Mouse (Mus musculus): ENCODE data around the gene Snx30.

DNA sequence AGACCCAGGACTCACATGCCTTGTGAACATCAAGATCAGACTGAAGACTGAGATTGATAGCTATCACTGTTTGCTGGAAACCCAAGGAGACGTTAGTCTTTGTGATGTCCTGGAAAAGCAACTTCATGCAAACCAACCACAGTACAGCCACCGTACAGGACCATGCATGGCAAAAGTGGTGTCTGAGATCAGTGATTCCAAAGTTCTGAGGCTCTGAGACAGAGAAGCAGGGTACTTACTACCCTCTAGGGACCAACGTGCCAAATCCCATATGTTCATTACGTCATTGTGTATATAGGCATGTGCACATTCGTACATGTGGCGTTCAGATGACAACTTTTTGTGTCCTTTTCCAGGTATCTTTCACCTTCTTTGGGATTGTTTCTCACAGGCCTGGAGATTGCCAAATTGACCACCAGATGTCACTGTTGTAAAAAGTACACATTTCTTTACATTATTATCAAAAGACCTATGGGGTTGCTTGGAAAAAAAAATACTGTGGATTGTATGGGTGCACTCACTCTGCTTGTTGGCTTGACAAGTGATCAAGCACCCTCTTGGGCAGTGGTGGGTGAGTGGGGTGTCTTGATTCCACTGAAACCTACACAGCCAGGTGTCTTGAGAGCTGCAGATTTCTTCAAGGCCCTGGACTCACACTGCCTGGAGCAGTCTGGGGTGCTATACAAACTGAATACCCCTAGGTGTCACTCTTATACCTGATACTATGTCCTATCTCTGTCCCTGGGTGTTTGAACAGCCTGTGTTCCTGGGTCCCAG lies 127.1 kb downstream of the Snx30 start:
- peak; percentile 28; the same call in 1 of the 2 replicates for TF ChIP-seq CTCF (IDR thresholded peaks at IDR 0.05; ENCODE audit: borderline replicate concordance, control insufficient read depth, extremely low read depth, insufficient read depth, low read length, poor library complexity)
- TF ChIP-seq POLR2A (IDR thresholded peaks at IDR 0.05; ENCODE audit: control insufficient read depth, extremely low read depth, insufficient read depth, low read length, poor library complexity) = no peak
